Mouse (Mus musculus) stomach, postnatal 0 days (tissue): Measurements from ENCODE around the gene Prss57.

ENCODE experiments used
- CTCF ChIP-seq: IDR thresholded peaks from 2 replicates; pipeline ENCODE4 v1.5.1; 2016; ENCODE audit warnings: antibody characterized with exemption, low read depth, mild to moderate bottlenecking, moderate library complexity
- EP300 ChIP-seq: optimal IDR thresholded peaks from 2 replicates; pipeline ENCODE3; 2016; ENCODE audit warnings: antibody characterized with exemption

DNA sequence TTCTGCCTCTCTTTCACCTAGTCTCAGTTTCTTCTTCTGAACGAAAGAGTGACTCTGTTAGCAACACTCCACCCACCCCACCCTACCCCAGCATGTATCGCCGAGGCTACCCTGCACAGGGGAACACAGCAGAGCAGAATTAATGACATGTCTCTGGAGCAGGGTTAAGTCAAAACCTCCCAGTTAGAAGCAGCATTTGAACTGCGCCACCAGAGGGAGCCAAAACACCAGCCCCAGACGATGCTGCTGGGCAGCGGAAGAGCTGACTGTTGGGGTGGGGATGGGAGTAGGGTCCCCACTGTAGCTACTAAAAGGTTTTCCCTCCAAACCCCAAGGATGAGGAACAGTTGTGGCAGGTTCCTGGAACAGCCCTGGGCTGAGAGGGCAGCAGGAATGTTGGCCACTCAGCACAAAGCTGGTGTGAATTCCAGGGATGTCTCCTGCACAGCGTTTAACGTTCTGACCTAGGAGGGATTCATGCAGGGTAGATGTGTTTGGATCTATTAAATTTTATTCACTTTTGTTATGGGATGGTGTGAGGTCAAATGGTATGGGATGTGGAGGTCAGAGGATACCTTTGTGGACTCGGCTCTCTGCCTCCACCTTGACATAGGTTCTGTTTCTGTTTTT is 44.1 kb upstream of the Prss57 start:
- TF ChIP-seq CTCF (peak; percentile 98), EP300 (no peak)
